Mouse (Mus musculus): Measurements from ENCODE around the gene 2300002M23Rik. TPM values are rescaled to one million over a fixed set of nuclear protein-coding genes. Genes with fewer than 3 reads are reported as not detected.

Gene 2300002M23Rik
- not detected in 2 replicates for polyA plus RNA-seq (2014; fragmentation: Nextera tagmentation; extraction: Ambion mirVana)

- no peaks in the 10 kb centered on the region for H3K36me3 ChIP-seq (replicated peaks; ENCODE audit: control insufficient read depth, insufficient read depth, low read depth, low read length)
- H3K4me1 ChIP-seq (ENCODE audit: control insufficient read depth, insufficient read depth, low read length) = no peaks in the 10 kb centered on the region
- whole genome bisulfite sequencing = 53% methylated on average over 3 of the region's 3 CpGs
- peaks cover 18% of the 10 kb centered on the region for H3K27me3 ChIP-seq (ENCODE audit: control insufficient read depth, insufficient read depth, low read length)
- ATAC-seq (replicated peaks; ENCODE audit: insufficient number of reproducible peaks, low FRiP score, low TSS enrichment, low read depth) (no peak), DNase-seq (ENCODE audit: low spot score) (no peak)
- no peaks in the 10 kb centered on the region for H3K9me3 ChIP-seq (replicated peaks; ENCODE audit: control insufficient read depth, low read length)
- H3K27ac ChIP-seq (replicated peaks; ENCODE audit: low read depth, low read length) = no peak within 1 kb of the TSS
- no peak within 1 kb of the TSS for H3K9ac ChIP-seq (replicated peaks; ENCODE audit: low read length)
- H3K4me3 ChIP-seq (ENCODE audit: low read depth, low read length) = no peak within 1 kb of the TSS
- no peak within 1 kb of the TSS for H3K4me2 ChIP-seq (ENCODE audit: low read depth, low read length)
These were observed at the start of gene 2300002M23Rik for GRCm38 (mm10) chr17:35567150-35567549. Gene 2300002M23Rik (plus strand): TSS chr17:35567450.

GRCm38 (mm10) chr17:35517526-35517925 is 49.7 kb upstream of the 2300002M23Rik start:
- H3K9me3 ChIP-seq (replicated peaks; ENCODE audit: control insufficient read depth, low read length) = no peaks in the 10 kb centered on the region
- DNase-seq (ENCODE audit: low spot score) = no peak
- 0 out of 2 replicates have a peak overlapping the region, but pooled peaks have one; percentile 13 for H3K27ac ChIP-seq (replicated peaks; ENCODE audit: low read depth, low read length)
- peaks cover 9% of the 10 kb centered on the region for H3K4me1 ChIP-seq (ENCODE audit: control insufficient read depth, insufficient read depth, low read length)
- 8% methylated on average over 12 of the region's 12 CpGs for WGBS
- peak overlapping the region; percentile 76 for H3K4me2 ChIP-seq (ENCODE audit: low read depth, low read length)
- H3K4me3 ChIP-seq (ENCODE audit: low read depth, low read length) = peak overlapping the region; percentile 44
- no peaks in the 10 kb centered on the region; the same call in 1 of the 2 replicates for H3K36me3 ChIP-seq (replicated peaks; ENCODE audit: control insufficient read depth, insufficient read depth, low read depth, low read length)
- no peak for ATAC-seq (replicated peaks; ENCODE audit: insufficient number of reproducible peaks, low FRiP score, low TSS enrichment, low read depth)
- H3K27me3 ChIP-seq (ENCODE audit: control insufficient read depth, insufficient read depth, low read length) = no peaks in the 10 kb centered on the region
- H3K9ac ChIP-seq (replicated peaks; ENCODE audit: low read length) = peak overlapping the region; percentile 66

- no peaks in the 10 kb centered on the region for H3K4me1 ChIP-seq (ENCODE audit: control insufficient read depth, insufficient read depth, low read length)
- 89% methylated on average over 9 of the region's 9 CpGs for WGBS
- H3K27me3 ChIP-seq (ENCODE audit: control insufficient read depth, insufficient read depth, low read length) = no peaks in the 10 kb centered on the region
- H3K4me2 ChIP-seq (ENCODE audit: low read depth, low read length) = no peak overlapping the region
- no peaks in the 10 kb centered on the region for H3K9me3 ChIP-seq (replicated peaks; ENCODE audit: control insufficient read depth, low read length)
- no peaks in the 10 kb centered on the region; the same call in 1 of the 2 replicates for H3K36me3 ChIP-seq (replicated peaks; ENCODE audit: control insufficient read depth, insufficient read depth, low read depth, low read length)
- DNase-seq (ENCODE audit: low spot score) = no peak
- H3K9ac ChIP-seq (replicated peaks; ENCODE audit: low read length) = no peak overlapping the region
- no peak overlapping the region for H3K27ac ChIP-seq (replicated peaks; ENCODE audit: low read depth, low read length)
- ATAC-seq (replicated peaks; ENCODE audit: insufficient number of reproducible peaks, low FRiP score, low TSS enrichment, low read depth) = no peak
- no peak overlapping the region for H3K4me3 ChIP-seq (ENCODE audit: low read depth, low read length)
These were observed 42.9 kb upstream of the 2300002M23Rik start for GRCm38 (mm10) chr17:35524354-35524753.

GRCm38 (mm10) chr17:35526644-35527043 is 40.6 kb upstream of the 2300002M23Rik start:
- H3K9ac ChIP-seq (replicated peaks; ENCODE audit: low read length) = no peak overlapping the region
- H3K4me2 ChIP-seq (ENCODE audit: low read depth, low read length) = no peak overlapping the region
- H3K27me3 ChIP-seq (ENCODE audit: control insufficient read depth, insufficient read depth, low read length) = no peaks in the 10 kb centered on the region
- no peaks in the 10 kb centered on the region; the same call in 1 of the 2 replicates for H3K36me3 ChIP-seq (replicated peaks; ENCODE audit: control insufficient read depth, insufficient read depth, low read depth, low read length)
- H3K4me3 ChIP-seq (ENCODE audit: low read depth, low read length) = no peak overlapping the region
- H3K4me1 ChIP-seq (ENCODE audit: control insufficient read depth, insufficient read depth, low read length) = no peaks in the 10 kb centered on the region
- no peak overlapping the region for H3K27ac ChIP-seq (replicated peaks; ENCODE audit: low read depth, low read length)
- DNase-seq (ENCODE audit: low spot score) (no peak), ATAC-seq (replicated peaks; ENCODE audit: insufficient number of reproducible peaks, low FRiP score, low TSS enrichment, low read depth) (no peak)
- no peaks in the 10 kb centered on the region for H3K9me3 ChIP-seq (replicated peaks; ENCODE audit: control insufficient read depth, low read length)
- 74% methylated on average over 8 of the region's 8 CpGs for WGBS

- Histone ChIP-seq H3K9me3 (replicated peaks; ENCODE audit: control insufficient read depth, low read length) (no peaks in the 10 kb centered on the region), H3K4me3 (ENCODE audit: low read depth, low read length) (no peak overlapping the region), H3K36me3 (replicated peaks; ENCODE audit: control insufficient read depth, insufficient read depth, low read depth, low read length) (no peaks in the 10 kb centered on the region), H3K4me1 (ENCODE audit: control insufficient read depth, insufficient read depth, low read length) (no peaks in the 10 kb centered on the region), H3K27me3 (ENCODE audit: control insufficient read depth, insufficient read depth, low read length) (no peaks in the 10 kb centered on the region), H3K27ac (replicated peaks; ENCODE audit: low read depth, low read length) (no peak overlapping the region), H3K4me2 (ENCODE audit: low read depth, low read length) (no peak overlapping the region), H3K9ac (replicated peaks; ENCODE audit: low read length) (no peak overlapping the region)
- DNase-seq (ENCODE audit: low spot score) = no peak
- 21% methylated on average over 3 of the region's 3 CpGs for WGBS
- ATAC-seq (replicated peaks; ENCODE audit: insufficient number of reproducible peaks, low FRiP score, low TSS enrichment, low read depth) = no peak
These were observed 34.9 kb upstream of the 2300002M23Rik start for GRCm38 (mm10) chr17:35532360-35532759.

GRCm38 (mm10) chr17:35532901-35533300 is 34.3 kb upstream of the 2300002M23Rik start, which contains the start of gene Psors1c2:
Gene Psors1c2 (plus strand): TSS chr17:35533201.
- Histone ChIP-seq H3K4me2 (ENCODE audit: low read depth, low read length) (no peak within 1 kb of the TSS), H3K9ac (replicated peaks; ENCODE audit: low read length) (no peak within 1 kb of the TSS), H3K27ac (replicated peaks; ENCODE audit: low read depth, low read length) (no peak within 1 kb of the TSS), H3K9me3 (replicated peaks; ENCODE audit: control insufficient read depth, low read length) (no peaks in the 10 kb centered on the region), H3K27me3 (ENCODE audit: control insufficient read depth, insufficient read depth, low read length) (no peaks in the 10 kb centered on the region), H3K36me3 (replicated peaks; ENCODE audit: control insufficient read depth, insufficient read depth, low read depth, low read length) (no peaks in the 10 kb centered on the region), H3K4me3 (ENCODE audit: low read depth, low read length) (no peak within 1 kb of the TSS), H3K4me1 (ENCODE audit: control insufficient read depth, insufficient read depth, low read length) (no peaks in the 10 kb centered on the region)
- 35% methylated on average over 7 of the region's 7 CpGs for WGBS
- ATAC-seq (replicated peaks; ENCODE audit: insufficient number of reproducible peaks, low FRiP score, low TSS enrichment, low read depth) (no peak), DNase-seq (ENCODE audit: low spot score) (no peak)

- H3K4me1 ChIP-seq (ENCODE audit: control insufficient read depth, insufficient read depth, low read length) = no peaks in the 10 kb centered on the region
- no peak overlapping the region for H3K4me2 ChIP-seq (ENCODE audit: low read depth, low read length)
- no peak overlapping the region for H3K4me3 ChIP-seq (ENCODE audit: low read depth, low read length)
- H3K9ac ChIP-seq (replicated peaks; ENCODE audit: low read length) = no peak overlapping the region
- no peaks in the 10 kb centered on the region for H3K9me3 ChIP-seq (replicated peaks; ENCODE audit: control insufficient read depth, low read length)
- WGBS = 14% methylated on average over 6 of the region's 6 CpGs
- no peaks in the 10 kb centered on the region for H3K27me3 ChIP-seq (ENCODE audit: control insufficient read depth, insufficient read depth, low read length)
- no peak overlapping the region for H3K27ac ChIP-seq (replicated peaks; ENCODE audit: low read depth, low read length)
- peak; percentile 87 for DNase-seq (ENCODE audit: low spot score)
- no peaks in the 10 kb centered on the region for H3K36me3 ChIP-seq (replicated peaks; ENCODE audit: control insufficient read depth, insufficient read depth, low read depth, low read length)
- ATAC-seq (replicated peaks; ENCODE audit: insufficient number of reproducible peaks, low FRiP score, low TSS enrichment, low read depth) = 0 out of 2 replicates have a peak, but pooled peaks have one; percentile 57
These were observed 32.9 kb upstream of the 2300002M23Rik start for GRCm38 (mm10) chr17:35534343-35534742.

- Histone ChIP-seq H3K4me2 (ENCODE audit: low read depth, low read length) (no peak overlapping the region), H3K9ac (replicated peaks; ENCODE audit: low read length) (no peak overlapping the region), H3K9me3 (replicated peaks; ENCODE audit: control insufficient read depth, low read length) (no peaks in the 10 kb centered on the region), H3K4me3 (ENCODE audit: low read depth, low read length) (no peak overlapping the region), H3K36me3 (replicated peaks; ENCODE audit: control insufficient read depth, insufficient read depth, low read depth, low read length) (no peaks in the 10 kb centered on the region), H3K27ac (replicated peaks; ENCODE audit: low read depth, low read length) (no peak overlapping the region), H3K4me1 (ENCODE audit: control insufficient read depth, insufficient read depth, low read length) (no peaks in the 10 kb centered on the region), H3K27me3 (ENCODE audit: control insufficient read depth, insufficient read depth, low read length) (no peaks in the 10 kb centered on the region)
- ATAC-seq (replicated peaks; ENCODE audit: insufficient number of reproducible peaks, low FRiP score, low TSS enrichment, low read depth) (no peak), DNase-seq (ENCODE audit: low spot score) (no peak)
- 88% methylated on average over 4 of the region's 4 CpGs for WGBS
These were observed 29.8 kb upstream of the 2300002M23Rik start for GRCm38 (mm10) chr17:35537421-35537820.

All from embryonic facial prominence, embryonic 11.5 days (tissue).